Mouse (Mus musculus): ENCODE measurements around the gene Mien1. TPM values are rescaled to one million over a fixed set of nuclear protein-coding genes. Genes with fewer than 3 reads are reported as not detected.

The Mien1 gene
- 186 and 206 TPM in 2 replicates for polyA plus RNA-seq (2012; rRNA removed)

DNA sequence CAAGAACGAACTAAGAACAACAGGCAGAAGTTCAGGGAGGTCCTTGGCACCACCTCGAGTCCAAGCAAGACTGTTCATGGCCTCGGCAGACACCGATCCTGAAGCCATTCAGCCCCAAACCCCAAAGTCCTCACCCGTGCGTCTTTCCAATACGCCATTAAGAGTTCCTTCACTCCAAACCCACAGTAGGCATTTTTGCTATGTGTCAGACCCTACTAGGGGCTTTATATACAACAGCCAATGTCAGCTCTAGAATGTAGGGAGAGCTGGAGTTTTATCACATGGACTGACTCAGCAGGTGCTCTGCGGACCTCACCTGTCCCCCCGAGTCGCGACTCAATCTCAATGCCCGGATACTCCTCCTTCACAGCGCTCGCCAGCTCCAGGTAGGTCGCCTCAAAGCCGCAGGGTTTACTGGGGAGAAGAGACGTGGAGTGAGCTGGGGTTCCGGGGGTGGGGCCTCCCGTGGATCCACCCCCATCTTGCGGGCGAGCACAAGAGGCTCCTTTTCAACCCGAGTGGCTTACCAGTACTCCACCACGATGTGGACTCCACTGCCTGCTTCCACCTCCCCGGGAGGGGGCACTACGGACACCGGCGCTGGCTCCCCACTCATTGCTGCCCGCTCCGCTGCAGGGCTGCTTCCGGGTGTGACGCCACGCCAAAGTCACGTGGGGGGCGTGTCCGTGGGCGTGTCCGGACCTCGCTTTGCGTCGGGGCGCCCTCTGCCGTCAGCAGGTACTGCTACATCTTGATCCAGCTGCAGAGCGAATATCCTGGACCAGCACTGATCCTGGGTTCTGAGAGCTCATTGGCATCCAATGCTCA, at the start of gene Mien1:
TSS of gene Mien1 (minus strand) at position 661 of the 828 bp plus-strand sequence.

DNA sequence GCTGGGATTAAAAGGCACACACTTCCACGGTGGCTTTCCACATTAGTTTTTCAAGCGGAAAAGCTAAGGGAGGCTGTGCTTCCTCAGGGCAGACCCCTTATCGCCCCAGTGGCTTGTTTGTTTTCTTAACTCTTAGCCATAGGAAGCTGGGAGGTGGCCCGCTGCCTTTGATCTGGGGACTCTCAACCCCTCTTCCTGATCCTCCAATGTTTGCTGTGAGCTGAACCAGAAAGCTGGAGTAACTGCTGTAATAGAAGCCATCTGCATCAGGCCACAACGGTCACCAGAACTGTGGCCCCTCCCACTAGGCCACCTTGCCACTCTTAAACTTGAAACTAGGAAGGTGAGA, 7.4 kb upstream of the Mien1 start, which contains the start of gene Grb7:
TSS of gene Grb7 (plus strand) at position 182 of the 349 bp plus-strand sequence.

DNA sequence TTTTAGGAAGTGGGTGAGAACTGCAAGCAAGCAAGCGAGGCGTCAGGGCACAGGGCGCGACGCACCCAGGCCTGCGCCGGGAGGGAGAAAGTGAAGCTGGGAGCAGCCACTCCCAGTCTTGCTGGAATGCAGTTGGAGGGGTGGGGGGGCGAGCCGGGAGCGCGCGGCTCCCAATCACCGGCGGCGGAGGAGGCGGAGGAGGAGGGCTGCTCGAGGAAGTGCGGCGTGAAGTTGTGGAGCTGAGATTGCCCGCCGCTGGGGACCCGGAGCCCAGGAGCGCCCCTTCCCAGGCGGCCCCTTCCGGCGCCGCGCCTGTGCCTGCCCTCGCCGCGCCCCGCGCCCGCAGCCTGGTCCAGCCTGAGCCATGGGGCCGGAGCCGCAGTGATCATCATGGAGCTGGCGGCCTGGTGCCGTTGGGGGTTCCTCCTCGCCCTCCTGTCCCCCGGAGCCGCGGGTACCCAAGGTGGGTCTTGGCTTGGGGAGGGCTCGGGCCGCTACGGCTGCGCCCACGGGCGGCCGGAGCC, 26.5 kb downstream of the Mien1 start, which contains the start of gene Erbb2:
TSS of gene Erbb2 (plus strand) at position 198 of the 524 bp plus-strand sequence.

DNA sequence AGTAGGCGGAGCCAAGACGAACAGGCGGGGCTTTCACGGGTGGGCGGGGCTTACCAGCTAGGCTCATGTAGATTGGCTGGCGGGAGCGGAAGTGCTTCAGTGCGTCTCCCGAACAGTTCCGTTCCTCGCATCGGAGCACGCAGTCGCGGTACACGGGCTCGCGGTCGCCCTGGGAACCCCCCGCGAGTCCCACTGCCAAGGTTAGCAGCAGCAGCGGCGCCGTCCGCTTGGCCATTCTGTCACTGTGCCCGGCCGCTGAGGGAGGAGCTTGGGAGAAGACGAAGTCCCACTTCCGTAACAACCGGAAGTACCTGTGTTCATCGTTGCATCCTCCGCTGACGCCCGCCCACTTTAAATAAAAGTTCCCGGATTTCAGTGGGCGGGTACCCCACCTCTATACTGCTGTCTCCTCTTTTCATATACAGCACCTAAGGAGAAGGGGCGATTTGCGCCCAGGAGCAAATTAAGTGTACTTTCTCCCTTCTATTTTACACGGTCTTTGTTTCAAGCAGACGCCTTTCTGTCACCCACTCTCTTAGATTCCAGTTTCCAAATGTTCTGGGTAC, 38.5 kb downstream of the Mien1 start, which contains the start of gene Pgap3:
TSS of gene Pgap3 (minus strand) at position 330 of the 566 bp plus-strand sequence.

Other genes with a start within 250 kb of the Mien1 start
- 28.4 and 28.8 TPM in 2 replicates for gene Med1, start 245.7 kb downstream of the Mien1 start, polyA plus RNA-seq (2012; rRNA removed)
- 16.0 and 16.2 TPM in 2 replicates for gene Cdk12, start 235.9 kb downstream of the Mien1 start, polyA plus RNA-seq (2012; rRNA removed)
- gene Neurod2, start 109.3 kb downstream of the Mien1 start, polyA plus RNA-seq (2012; rRNA removed), result 66.9 and 87.9 TPM in 2 replicates
- gene Ppp1r1b, start 90.6 kb downstream of the Mien1 start, polyA plus RNA-seq (2012; rRNA removed), result 35.9 and 57.7 TPM in 2 replicates
- 57.5 and 63.6 TPM in 2 replicates for gene Stard3, start 80.6 kb downstream of the Mien1 start, polyA plus RNA-seq (2012; rRNA removed)
- 0.31 and 3.6 TPM in 2 replicates for gene Tcap, start 55.2 kb downstream of the Mien1 start, polyA plus RNA-seq (2012; rRNA removed)
- gene Pnmt, start 52.5 kb downstream of the Mien1 start, polyA plus RNA-seq (2012; rRNA removed), result 1.5 and 1.6 TPM in 2 replicates
- 10.6 and 11.1 TPM in 2 replicates for gene Pgap3, start 38.5 kb downstream of the Mien1 start, polyA plus RNA-seq (2012; rRNA removed)
- 4.1 and 4.2 TPM in 2 replicates for gene Erbb2, start 26.5 kb downstream of the Mien1 start, polyA plus RNA-seq (2012; rRNA removed)
- 1.9 and 2.1 TPM in 2 replicates for gene Grb7, start 7.4 kb upstream of the Mien1 start, polyA plus RNA-seq (2012; rRNA removed)
- gene Ikzf3, start 107.0 kb upstream of the Mien1 start, polyA plus RNA-seq (2012; rRNA removed), result 0.08 and 0.10 TPM in 2 replicates
- gene Zpbp2, start 112.1 kb upstream of the Mien1 start, polyA plus RNA-seq (2012; rRNA removed), result 0.11 and 0.23 TPM in 2 replicates
- 105 and 111 TPM in 2 replicates for gene Ormdl3, start 148.4 kb upstream of the Mien1 start, polyA plus RNA-seq (2012; rRNA removed)
- gene Lrrc3c, start 159.3 kb upstream of the Mien1 start, polyA plus RNA-seq (2012; rRNA removed), result not detected in 2 replicates
- 0.23 and 0.32 TPM in 2 replicates for gene Gm12355, start 186.7 kb upstream of the Mien1 start, polyA plus RNA-seq (2012; rRNA removed)
- gene Gsdma3, start 187.4 kb upstream of the Mien1 start, polyA plus RNA-seq (2012; rRNA removed), result not detected in 2 replicates
- not detected in 2 replicates for gene Gsdma2, start 207.8 kb upstream of the Mien1 start, polyA plus RNA-seq (2012; rRNA removed)
- gene Gsdma, start 225.4 kb upstream of the Mien1 start, polyA plus RNA-seq (2012; rRNA removed), result 0.01 TPM in 1 of 2 replicates, not detected in the other
- gene Psmd3, start 243.6 kb upstream of the Mien1 start, polyA plus RNA-seq (2012; rRNA removed), result 177 and 191 TPM in 2 replicates